Mouse (Mus musculus) spleen, postnatal 4 days (tissue): ENCODE results near the gene Arih2.
"Not testable (repeated sequence)": the region's sequence is repeated elsewhere in the genome, so short reads cannot be mapped to it uniquely, and the experiment has no call there.

Experiments
- DNase-seq, 2 experiments: peaks; one replicate each; pipeline ENCODE4 v3.0.0; 2022; ENCODE audit warnings: low spot score in 2 of 2

The Arih2 gene

DNA sequence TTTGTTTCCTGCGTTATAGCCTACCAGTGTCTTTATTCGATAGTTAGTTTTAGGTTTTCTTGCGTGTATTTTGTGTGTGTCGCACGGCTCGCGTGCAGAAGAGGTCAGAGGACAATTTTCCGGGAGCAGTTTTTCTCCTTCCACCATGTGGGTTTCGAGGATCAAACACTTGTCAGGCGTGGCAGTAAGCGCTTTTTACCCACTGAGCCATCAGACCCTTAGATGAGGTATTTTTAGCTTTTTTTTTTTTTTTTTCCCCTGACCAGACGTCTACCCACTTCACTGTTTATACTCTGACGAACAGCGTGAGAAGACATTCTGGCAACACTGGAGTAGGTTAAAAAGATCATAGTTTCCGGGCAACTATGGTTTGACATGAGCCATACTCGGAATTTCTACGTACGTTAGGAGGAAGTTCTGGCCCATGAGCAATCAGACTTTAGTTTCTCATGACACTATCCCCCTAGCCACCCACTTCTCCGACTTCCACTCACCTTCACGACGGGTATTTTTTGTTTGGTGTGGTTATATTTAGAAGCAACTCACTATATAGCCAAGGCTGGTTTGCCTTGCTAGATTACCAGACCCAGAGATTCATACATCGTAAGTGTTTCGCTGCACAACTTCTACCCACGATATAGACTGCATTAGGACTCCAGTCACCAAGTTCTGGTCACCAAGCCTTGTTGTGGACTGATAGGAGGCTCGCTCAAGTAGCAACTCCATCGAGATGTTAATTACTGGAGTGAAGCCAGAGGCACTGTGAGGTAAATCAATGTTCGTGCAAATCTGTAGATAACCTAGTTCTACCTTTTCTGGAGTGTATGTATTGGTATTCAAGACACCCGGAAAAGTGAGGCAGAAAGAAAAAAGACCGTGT is 615 bp upstream of the Arih2 start:
- DNase-seq: no peak

DNA sequence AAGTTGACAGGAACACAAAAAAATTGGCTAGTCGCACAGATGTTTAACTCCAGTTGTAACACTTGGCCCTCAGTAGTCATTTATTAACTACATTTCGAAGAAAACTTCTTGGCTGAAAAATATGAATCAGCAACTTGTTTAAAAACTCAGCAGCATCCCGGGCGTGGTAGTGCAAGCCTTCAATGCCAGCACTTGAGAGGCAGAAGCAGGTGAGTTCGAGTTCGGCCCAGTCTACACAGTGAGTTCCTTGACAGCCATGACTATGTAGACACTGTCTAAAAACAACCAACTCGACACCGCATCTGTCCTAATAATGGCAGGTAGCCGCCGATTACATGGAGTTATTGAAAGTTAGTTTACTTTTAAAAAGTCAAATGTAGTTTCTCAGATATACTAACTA is 1.0 kb downstream of the Arih2 start:
- peak; percentile 18 to 65 for DNase-seq

DNA sequence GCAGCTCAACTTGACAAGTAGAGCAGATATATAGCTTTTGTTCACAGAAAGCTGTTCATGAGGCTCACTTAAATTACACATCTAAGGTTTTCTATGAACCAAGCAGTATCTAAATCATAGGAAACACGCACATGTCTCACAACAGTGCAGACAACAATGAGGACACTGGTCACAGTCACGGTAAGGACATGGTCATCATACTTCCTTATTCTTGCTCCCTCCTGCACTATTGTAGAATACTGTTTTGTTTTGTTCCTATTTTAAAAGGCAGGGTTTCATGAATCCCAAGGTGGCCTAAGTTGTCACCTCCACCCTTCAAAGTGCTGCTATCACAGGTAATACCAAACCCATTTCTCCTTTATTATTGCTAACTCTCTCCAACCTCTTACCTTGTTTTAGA is 9.4 kb downstream of the Arih2 start:
- no peak for DNase-seq

DNA sequence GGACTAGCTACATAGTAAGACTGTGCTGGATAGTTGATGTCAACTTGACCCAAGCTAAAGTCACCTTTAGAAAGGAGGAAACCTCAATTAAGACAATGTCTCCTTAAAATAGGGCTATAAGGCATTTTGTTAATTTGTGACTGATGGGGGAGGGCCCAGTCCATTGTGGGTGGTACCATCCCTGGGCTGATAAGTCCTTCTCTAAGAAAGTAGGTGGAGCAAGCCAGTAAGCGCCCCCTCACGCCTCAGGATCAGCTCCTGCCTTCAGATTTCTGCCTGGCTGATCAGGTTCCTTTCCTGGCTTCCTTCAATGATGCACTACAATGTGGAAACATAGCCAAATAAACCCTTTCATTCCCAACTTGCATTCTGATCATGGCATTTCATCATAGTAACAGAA is 13.8 kb downstream of the Arih2 start:
- DNase-seq: no peak

GRCm38 (mm10) chr9:108633846-108634245 is 15.3 kb downstream of the Arih2 start:
- DNase-seq: no peak

DNA sequence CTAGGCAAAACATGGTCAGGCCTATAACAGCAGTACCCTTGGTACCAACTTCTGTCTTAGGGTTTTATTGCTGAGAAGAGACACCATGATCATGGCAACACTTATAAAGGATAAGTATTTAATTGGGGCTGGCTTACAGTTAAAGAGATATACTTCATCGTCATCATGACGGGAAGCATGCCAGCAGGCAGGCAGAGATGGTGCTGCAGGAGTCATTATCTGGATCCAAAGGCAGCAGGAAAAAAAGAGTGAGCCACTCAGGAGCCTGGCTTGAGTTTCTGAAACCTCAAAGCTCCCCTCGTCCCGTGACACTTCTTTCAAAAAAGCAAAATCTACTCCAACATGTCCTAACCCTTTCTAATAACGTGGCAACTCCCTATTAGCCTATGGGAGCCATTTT is 16.8 kb downstream of the Arih2 start:
- no peak for DNase-seq

DNA sequence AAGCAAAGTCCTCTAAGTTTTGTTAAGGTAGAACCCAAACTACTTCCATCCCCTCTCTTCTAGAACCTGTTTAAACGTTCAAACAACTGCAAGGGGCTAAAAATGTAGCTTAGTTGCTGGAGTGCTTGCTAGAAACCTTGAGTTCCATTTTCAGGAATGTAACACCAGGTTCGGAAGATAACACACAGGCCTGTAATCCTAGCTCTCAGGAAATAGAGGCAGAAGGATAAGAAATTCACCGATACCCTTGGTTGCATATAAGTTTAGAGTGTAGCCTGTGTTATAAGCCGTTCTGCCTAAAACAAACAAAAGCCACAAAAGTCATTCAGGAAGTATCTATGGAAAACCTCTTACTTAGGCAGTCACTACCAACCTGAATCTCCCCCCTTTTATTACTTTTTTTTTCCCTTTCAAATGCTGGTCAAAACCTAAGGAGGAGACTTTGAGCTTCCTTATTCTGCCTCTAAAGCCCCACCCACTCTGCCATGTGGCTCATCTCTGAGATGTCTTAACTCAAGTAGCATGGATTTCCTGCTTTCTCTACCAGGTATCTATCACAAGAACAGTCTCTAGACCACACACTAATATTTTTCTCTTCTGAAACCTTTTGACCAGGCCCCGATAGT is 17.4 kb downstream of the Arih2 start:
- DNase-seq: no peak

DNA sequence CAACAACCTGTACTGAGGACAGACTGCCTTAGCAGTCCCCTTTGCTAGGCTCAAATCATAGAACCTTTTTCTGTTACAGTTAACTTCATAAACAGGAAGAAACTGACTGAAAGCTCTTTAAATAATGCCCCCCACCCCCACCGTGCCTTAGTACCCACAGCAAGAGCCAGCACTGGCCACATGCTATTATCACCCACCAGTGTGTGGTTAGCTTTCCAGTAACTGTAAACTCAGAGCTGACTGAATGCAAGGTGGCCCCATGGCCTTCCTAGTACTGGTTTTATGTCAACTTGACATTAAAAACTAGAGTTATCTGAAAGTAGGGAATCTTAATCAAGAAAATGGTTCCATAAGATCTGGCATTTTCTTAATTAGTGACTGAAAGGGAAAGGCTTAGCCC is 18.5 kb downstream of the Arih2 start:
- DNase-seq: no peak

DNA sequence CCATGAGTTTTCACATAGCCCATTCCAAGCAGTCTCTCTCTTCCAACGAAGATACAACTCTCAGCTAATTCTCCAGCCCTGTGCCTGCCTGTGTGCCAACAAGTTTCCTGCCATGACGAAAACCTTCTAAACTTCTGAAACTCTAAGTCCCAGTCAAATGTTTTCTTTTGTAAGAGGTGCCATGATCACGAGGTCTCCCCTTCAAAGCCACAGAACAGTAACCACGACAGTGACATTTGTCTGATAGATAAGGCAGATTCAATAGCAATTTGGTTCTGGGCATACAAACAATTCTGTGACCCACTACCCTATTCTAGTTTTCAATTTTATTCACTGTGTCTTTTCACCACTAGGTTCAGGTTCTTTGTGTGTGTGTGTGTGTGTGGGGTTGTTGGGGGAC is 21.0 kb downstream of the Arih2 start:
- DNase-seq: no peak

GRCm38 (mm10) chr9:108626498-108626897 is 22.7 kb downstream of the Arih2 start:
- DNase-seq: no peak

GRCm38 (mm10) chr9:108617301-108617700 is 31.9 kb downstream of the Arih2 start:
- DNase-seq: no peak

DNA sequence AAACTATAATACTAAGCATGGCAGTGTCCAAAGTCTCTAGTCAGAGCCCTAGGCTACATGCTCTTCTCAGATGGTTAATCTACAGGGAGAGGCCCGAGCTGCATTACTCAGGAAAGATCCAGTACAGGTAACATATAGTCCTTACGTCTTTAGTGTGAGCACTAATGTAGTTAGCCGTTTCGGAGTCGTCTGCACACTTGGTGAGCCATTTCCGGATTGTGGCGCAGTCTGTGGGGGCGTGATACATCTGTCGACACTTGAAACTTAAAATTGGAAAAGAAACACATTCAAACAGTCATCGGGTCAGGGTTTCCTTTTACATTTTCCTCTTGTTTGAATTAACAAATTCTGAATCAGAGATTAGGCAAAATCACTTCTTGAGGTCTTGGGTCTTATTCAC is 37.7 kb downstream of the Arih2 start:
- no peak for DNase-seq

DNA sequence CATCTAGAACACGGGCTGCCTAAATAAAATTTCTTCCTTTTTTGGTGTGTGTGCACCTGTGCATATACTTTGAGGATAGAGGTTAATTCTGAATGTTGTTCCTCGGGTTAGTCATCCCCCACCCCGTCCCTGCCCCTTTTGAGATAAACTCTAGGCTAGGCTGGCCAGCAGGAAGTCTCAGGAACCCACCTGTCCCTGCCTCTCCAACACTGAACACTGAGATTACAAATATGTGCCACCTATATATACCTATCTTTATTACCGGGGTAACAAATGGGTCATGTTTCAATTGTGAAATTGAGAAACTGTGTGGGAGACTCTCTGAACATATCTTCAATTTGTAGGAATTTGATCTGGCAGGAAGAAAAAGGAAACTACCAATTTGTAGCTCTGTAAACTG is 40.3 kb downstream of the Arih2 start:
- DNase-seq: no peak

- not testable (repeated sequence) for DNase-seq
These were observed 41.3 kb downstream of the Arih2 start for GRCm38 (mm10) chr9:108607929-108608328.

GRCm38 (mm10) chr9:108601986-108602385 is 47.2 kb downstream of the Arih2 start:
- DNase-seq: no peak

DNA sequence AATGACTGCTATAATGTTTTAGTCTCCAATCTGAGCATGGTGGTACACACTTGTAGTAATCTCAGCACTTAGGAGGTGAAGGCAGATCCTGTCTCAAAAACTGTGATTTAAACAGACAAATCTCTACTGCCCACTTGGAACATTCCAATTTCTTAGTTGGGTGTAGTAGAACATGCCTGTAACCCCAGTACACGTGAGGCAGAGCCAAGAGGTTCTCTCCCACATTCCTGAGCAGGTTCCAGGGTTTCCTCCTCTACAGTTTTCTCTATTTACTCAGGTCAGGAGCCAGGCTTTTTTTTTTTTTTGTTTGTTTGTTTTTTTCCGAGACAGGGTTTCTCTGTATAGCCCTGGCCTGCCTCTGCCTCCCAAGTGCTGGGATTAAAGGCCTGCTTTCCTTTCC is 49.2 kb downstream of the Arih2 start:
- DNase-seq: no peak

DNA sequence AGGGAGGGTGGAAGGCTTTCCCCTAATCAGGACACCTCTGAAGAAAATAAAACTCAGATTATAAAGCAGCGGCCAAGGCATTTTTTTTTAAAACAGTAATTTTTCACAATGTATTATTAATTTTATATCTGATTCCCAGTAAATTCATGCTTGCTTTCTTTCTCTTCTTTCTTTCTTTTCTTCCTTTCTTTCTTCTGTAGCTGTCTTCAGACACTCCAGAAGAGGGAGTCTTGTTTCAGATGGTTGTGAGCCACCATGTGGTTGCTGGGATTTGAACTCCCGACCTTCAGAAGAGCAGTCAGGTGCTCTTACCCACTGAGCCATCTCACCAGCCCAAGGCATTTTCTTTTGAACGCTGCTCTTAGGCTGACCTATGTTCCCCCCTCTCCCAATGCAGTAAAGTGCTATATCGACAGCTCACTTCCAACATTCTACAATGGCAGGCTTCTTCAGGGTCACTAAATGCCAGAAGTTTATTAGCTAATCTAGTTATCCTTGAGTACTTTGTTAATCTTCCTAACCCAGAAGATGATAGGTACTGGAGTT is 50.1 kb downstream of the Arih2 start:
- no peak for DNase-seq

DNA sequence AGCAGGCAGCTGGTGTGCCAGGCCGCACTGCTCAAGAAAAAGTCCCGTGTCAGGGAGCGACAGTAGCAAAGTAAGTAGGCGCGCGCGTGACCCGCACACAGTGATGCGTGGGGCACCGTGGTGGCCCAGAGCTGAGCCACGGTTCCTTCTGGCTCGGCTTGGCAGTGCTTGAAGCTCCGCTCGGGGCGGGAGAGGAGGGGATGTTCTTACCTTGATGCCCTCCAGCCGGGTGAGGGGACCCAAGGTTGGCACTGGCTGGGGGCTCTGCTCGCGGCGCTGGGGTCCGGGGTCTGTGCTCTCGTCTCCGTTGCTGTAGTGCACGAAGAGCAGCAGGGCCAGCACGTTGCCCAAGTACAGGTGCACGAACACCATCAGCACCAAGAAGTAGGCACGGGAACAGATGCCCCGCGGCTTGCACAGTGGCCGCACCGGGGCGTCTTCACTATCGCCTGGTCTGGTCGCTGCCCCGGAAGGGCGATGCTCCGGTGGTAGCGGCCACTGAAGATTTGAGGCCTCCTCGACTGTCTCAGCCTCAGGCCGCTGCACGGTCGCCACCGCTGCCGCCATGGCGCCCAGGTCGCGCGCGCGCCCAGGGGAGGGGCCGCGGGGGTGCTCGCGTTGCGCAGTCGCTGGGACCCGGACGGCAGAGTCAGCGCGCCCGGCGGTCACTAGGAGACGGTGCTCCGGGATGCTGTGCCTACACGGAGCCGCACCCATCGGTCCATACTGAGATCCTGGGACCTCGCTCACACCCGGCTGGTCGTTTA is 52.0 kb downstream of the Arih2 start, which contains the start of gene P4htm:
Gene P4htm (minus strand): TSS at position 670 of the 767 bp plus-strand sequence.
- peak; percentile 42 to 75 for DNase-seq

DNA sequence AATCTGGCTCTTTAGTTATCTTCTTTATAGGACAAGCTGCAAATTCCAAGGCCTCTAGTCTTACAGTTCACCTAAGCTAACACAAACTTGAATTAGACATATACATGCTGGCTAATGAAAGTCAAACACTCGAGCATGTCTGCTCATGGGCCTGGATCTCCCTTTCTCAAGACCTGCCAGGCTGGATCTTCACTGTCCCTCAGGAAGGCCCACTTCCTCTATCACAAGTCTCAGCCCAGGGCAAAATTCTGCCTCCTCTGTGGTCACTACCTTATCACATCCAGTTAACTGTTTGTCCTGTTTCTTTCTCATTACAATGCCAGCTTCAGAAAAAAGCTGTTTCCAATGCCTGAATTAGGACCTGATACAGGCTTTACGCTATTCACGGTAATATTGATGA is 54.8 kb downstream of the Arih2 start:
- DNase-seq: no peak

DNA sequence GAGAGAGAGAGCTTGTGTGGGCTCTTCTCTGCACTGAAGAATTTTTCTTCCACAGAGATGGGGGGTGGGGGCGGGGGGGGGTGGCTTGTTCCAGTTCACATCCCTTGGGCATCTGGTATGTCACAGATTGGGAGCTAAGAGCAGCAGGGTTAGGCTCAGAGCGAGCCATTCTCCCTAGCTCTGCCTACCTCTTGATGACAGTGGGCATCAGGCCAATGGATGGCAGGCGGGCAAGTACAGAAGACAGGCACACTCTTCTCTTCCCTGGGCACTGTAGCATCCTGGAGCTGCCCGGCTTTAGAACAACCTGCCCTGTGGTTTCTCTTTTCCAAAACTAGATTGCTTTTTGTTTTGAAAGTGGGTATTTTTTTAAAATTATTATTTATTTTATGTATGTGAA is 57.7 kb downstream of the Arih2 start:
- DNase-seq: no peak

GRCm38 (mm10) chr9:108589229-108589628 is 60.0 kb downstream of the Arih2 start:
- DNase-seq: no peak

DNA sequence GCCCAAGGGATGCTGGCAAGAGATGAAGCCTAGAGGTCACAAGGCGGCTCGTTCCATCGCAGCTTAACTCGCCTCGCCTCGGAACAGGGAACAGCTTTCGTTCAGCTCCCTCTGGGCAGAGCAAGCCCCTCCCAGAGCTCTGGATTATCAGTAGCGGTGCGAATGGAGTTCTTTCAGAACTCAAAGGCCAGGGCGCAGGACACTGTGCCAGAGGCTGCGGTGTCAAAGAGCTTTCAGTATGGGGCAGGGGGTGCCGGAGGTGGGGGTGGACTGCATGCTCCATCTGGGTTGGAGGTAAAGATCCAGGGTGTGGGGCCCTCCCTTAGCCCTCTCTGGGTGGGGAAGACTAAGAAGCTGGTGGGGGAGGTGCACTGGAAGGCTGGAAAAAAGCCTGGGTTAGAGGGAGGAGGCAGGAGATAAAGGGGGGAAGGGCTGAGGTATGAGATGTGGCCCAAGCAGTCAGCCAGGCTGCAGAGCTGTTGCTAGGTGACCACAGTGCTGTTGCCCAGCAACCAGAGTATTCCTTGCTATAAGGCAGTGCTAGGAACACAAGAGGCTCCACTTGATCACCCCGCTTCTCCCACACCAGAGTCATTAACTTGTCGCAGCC is 61.5 kb downstream of the Arih2 start:
- DNase-seq: no peak
